Mouse (Mus musculus) heart, adult 2 months (tissue): ENCODE measurements at regions not wholly inside any gene's neighbourhood (a gene's known extent, or its start where the extent isn't known, plus 50 kb on each side); places are given as distances from the start of the nearest gene placed in this dataset.

Experiments used
- DNase-seq, 2 experiments: peaks; one replicate each; pipeline ENCODE4 v3.0.0; 2021
- H3K27ac ChIP-seq: fragments of 200-600 bp; 2 replicates; pipeline ENCODE4 v1.8.1; 2022
- H3K27me3 ChIP-seq: fragments of 200-500 bp; 2 replicates; pipeline ENCODE4 v1.6.1; 2012; ENCODE audit warnings: mild to moderate bottlenecking, low read length, inconsistent platforms, mixed read lengths; ENCODE audit not compliant: control insufficient read depth, insufficient read depth
- H3K36me3 ChIP-seq: fragments of 200-500 bp; 2 replicates; pipeline ENCODE4 v1.6.1; 2012; ENCODE audit warnings: low read length, inconsistent platforms; ENCODE audit not compliant: control insufficient read depth, insufficient read depth
- H3K4me1 ChIP-seq: fragments of 200-500 bp; 2 replicates; pipeline ENCODE4 v1.6.1; 2011; ENCODE audit warnings: low read length; ENCODE audit not compliant: control insufficient read depth, insufficient read depth
- H3K4me3 ChIP-seq: fragments of 200-600 bp; 2 replicates; pipeline ENCODE4 v1.8.1; 2022
- H3K79me2 ChIP-seq: fragments of 200-500 bp; replicated peaks from 2 replicates; pipeline ENCODE4 v1.6.1; 2012; ENCODE audit warnings: mild to moderate bottlenecking, inconsistent platforms, low read length, moderate library complexity, mixed read lengths; ENCODE audit not compliant: control insufficient read depth, insufficient read depth
- H3K9ac ChIP-seq: fragments of 200-500 bp; 2 replicates; pipeline ENCODE4 v1.6.1; 2012; ENCODE audit warnings: low read depth, mild to moderate bottlenecking, control low read depth, inconsistent platforms, low read length, mixed read lengths
- CTCF ChIP-seq: fragments of 200-600 bp; IDR thresholded peaks from 2 replicates; pipeline ENCODE4 v1.8.1; 2022; ENCODE audit warnings: antibody characterized with exemption, mild to moderate bottlenecking, moderate library complexity
- EP300 ChIP-seq: fragments of 200-500 bp; IDR thresholded peaks from 2 replicates; pipeline ENCODE4 v1.6.1; 2011; ENCODE audit warnings: low read depth, low read length, control low read depth; ENCODE audit not compliant: insufficient read depth
- POLR2A ChIP-seq: fragments of 200-500 bp; IDR thresholded peaks from 2 replicates; pipeline ENCODE4 v1.6.1; 2011; ENCODE audit warnings: mild to moderate bottlenecking, low read depth, low read length, control low read depth; ENCODE audit not compliant: insufficient read depth
- WGBS: fragments of 180-500 bp; shearing (Covaris S2); methylation state at CpG from one replicate; pipeline ENCODE4 v1.1.7; 2018; 5-methylcytosine and 5-hydroxymethylcytosine counted together
- intact Hi-C: fragments of 180-260 bp; cut with DNase I; formaldehyde crosslinking; loops from one replicate; pipeline ENCODE4 v1.15.1; 2025

DNA sequence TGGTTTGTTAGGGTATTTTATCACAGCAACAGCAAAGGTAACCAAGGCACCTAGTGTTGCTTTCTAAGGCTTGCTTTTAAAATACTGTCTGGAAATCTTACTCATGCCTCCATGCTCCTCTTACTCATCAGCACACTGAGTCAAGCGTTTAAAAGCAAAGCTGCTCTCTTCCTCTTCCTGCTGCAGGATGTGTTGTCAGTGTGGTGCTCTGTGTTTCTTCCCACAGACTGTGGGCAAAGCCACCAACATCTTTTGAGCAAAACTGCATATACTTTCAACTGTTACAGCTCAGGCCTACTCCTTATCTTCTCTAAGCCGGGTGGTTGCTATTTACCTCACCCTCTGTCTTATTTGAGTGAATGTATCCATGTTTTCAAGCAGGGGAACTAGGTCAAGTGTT, 144.0 kb upstream of the Topaz1 start:
- no peaks in the 10 kb centered on the region for H3K79me2 ChIP-seq
- H3K4me1 ChIP-seq: no peaks in the 10 kb centered on the region
- WGBS: 33% methylated on average over 2 of the region's 2 CpGs
- no peak overlapping the region for H3K9ac ChIP-seq
- no peaks in the 10 kb centered on the region for H3K27me3 ChIP-seq
- intact Hi-C loops: no loop called here
- TF ChIP-seq POLR2A (no peak), CTCF (no peak), EP300 (no peak)
- no peaks in the 10 kb centered on the region for H3K36me3 ChIP-seq
- no peak overlapping the region for H3K27ac ChIP-seq
- no peak overlapping the region for H3K4me3 ChIP-seq
- no peak for DNase-seq

DNA sequence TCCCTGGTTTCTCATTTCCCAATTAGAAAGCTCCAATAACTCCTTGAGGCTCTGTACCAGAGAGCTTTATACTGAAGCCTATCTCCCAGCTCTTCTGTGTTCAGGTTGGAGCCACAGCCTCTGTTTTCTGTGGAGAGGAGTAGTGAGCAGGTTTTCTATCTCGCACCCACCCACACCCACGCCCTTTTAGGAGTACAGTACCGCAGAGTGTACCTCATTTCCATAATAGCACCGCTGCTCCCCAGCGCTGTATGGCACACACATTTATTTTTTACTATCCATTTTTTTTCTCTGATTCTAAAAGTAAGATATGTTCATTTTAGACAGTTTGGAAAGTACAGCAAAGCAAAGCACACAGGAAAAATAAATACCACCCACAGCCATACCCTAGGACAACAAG, 137.5 kb upstream of the Topaz1 start:
- DNase-seq: no peak
- Histone ChIP-seq H3K36me3 (no peaks in the 10 kb centered on the region), H3K27me3 (no peaks in the 10 kb centered on the region), H3K27ac (no peak overlapping the region), H3K9ac (no peak overlapping the region), H3K4me3 (no peak overlapping the region), H3K4me1 (no peaks in the 10 kb centered on the region), H3K79me2 (no peaks in the 10 kb centered on the region)
- WGBS: 85% methylated on average over 5 of the region's 5 CpGs
- TF ChIP-seq POLR2A: no peak
- no peak for TF ChIP-seq CTCF
- TF ChIP-seq EP300: no peak
- intact Hi-C loops: no loop called here

DNA sequence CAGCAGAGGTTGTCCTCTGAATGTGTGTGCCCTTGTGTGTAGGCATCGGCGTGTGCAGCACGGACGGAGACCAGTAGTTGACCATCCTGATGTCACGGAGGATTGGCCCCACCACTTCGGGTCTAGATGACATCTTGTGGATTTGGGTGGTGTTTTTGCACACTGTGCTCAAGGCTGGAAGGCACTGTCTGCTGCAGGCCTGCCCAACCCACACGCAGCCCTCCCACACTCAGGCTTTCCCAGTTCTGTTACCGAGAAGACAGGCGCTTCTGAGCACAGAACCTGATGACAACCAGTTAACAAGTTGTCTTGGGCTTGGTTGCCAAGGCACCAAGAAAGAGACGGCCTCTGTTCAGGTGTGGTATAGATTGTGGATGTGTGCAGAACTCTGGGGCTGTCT, 136.2 kb upstream of the Topaz1 start:
- WGBS: 82% methylated on average over 10 of the region's 10 CpGs
- H3K4me3 ChIP-seq: no peak overlapping the region
- no peaks in the 10 kb centered on the region for H3K4me1 ChIP-seq
- H3K27me3 ChIP-seq: no peaks in the 10 kb centered on the region
- intact Hi-C loops: no loop called here
- H3K9ac ChIP-seq: no peak overlapping the region
- no peak for DNase-seq
- no peaks in the 10 kb centered on the region for H3K36me3 ChIP-seq
- TF ChIP-seq POLR2A (no peak), EP300 (no peak), CTCF (no peak)
- no peak overlapping the region for H3K27ac ChIP-seq
- no peaks in the 10 kb centered on the region for H3K79me2 ChIP-seq

DNA sequence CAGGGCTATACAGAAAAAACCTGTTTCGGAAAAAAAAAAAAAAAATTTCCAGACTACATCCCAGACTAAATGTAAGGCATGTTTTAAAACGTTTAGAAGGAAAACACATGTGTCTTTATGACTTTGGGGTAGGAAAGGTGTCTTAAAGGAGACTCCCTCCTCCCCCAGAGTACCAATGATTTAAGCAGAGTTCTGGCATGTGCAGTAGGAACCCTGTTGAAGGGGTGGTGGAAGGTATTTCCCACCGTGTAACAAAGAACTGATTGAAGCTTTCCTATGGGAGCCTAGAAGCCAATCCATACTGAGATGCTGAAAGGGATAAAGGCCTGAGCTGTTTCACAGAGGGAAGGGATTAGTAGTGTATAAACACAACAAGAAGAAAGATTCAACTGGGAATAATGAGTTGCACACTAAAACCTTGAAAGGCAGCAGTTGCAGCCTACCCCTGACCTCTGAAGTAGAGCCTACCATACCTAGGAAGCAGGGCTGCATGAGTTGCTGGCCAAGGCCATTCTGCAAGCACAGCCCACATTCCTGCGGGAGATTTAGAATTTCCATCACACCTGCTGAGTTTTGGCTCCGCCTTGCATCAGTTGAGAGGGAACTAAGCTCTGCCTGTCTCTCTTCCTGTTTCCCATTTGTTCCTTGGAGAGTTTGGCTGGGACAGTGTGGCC, 132.4 kb upstream of the Topaz1 start:
- DNase-seq: no peak
- Histone ChIP-seq H3K79me2 (no peaks in the 10 kb centered on the region), H3K9ac (no peak overlapping the region), H3K4me1 (no peaks in the 10 kb centered on the region), H3K4me3 (no peak overlapping the region), H3K27me3 (no peaks in the 10 kb centered on the region), H3K36me3 (no peaks in the 10 kb centered on the region), H3K27ac (no peak overlapping the region)
- intact Hi-C loops: loop anchor here (2.0 kb wide), 1 partner anchor 114 kb away; no protein-coding TSS in a partner anchor
- WGBS: 27% methylated on average over 5 of the region's 5 CpGs
- no peak for TF ChIP-seq CTCF
- no peak for TF ChIP-seq EP300
- no peak for TF ChIP-seq POLR2A

DNA sequence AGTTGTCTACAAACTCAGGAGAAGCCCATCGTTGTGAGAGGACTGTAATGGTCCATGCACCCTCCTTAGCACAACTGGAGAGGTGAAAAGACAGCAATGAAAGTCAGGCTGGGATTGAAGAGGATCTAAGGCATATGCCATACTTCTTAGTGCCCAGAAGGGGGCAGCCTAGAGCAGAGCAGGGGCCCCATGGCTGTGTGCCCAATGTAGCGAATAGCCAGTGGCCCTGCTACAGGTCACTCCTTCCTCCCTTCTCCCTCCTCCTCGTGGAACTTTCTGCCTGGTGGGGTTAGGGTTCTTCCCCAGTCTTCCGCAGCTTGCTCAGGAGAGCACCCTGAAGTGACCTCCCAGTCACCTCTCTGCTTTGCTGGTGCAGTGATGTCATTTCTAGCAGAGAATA, 131.8 kb upstream of the Topaz1 start:
- 13% methylated on average over 4 of the region's 4 CpGs for WGBS

DNA sequence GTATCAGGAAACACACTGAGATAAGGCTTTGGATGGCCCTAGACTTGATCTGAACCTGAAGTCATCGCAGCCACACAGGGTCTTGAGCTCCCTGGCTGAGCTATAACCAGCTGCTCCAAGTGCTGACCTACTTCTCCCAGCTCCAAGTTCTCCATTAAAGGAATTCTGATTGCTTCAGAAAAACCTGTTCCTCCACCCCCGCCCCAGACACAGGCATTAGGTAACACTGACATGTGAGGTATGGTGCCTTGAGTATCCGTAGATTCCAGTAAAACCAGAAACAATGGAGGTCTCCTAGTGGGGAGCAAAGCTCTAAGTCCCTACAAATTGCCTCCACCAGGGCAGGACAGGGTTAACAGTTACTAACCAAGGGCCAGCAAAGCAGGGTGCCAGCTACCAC, 129.4 kb upstream of the Topaz1 start:
- Histone ChIP-seq H3K27ac (no peak overlapping the region), H3K27me3 (no peaks in the 10 kb centered on the region), H3K4me3 (no peak overlapping the region), H3K9ac (no peak overlapping the region), H3K36me3 (no peaks in the 10 kb centered on the region), H3K4me1 (no peaks in the 10 kb centered on the region), H3K79me2 (no peaks in the 10 kb centered on the region)
- intact Hi-C loops: loop anchor here (2.0 kb wide), 1 partner anchor 69 kb away; no protein-coding TSS in a partner anchor
- WGBS: 49% methylated on average over 3 of the region's 3 CpGs
- DNase-seq: no peak
- TF ChIP-seq POLR2A: no peak

More for the DNA sequence above, 131.8 kb upstream of the Topaz1 start:
- Histone ChIP-seq H3K27ac (no peak overlapping the region), H3K79me2 (no peaks in the 10 kb centered on the region), H3K4me3 (no peak overlapping the region), H3K9ac (no peak overlapping the region), H3K36me3 (no peaks in the 10 kb centered on the region), H3K4me1 (no peaks in the 10 kb centered on the region), H3K27me3 (no peaks in the 10 kb centered on the region)
- DNase-seq: peak; percentile 8 to 25
- peak; percentile 83 for TF ChIP-seq CTCF
- no peak for TF ChIP-seq POLR2A
- intact Hi-C loops: loop anchor here (2.0 kb wide), 1 partner anchor 113 kb away; no protein-coding TSS in a partner anchor
